Mouse (Mus musculus): ENCODE results near the gene Sgcd. TPM values are rescaled to one million over a fixed set of nuclear protein-coding genes. Genes with fewer than 3 reads are reported as not detected.

The Sgcd gene
- polyA plus RNA-seq, 1 experiment = 7.2 TPM

- no peak overlapping the region for H3K4me2 ChIP-seq (ENCODE audit: low read depth)
- no peaks in the 10 kb centered on the region for H3K79me2 ChIP-seq (ENCODE audit: control insufficient read depth, insufficient read depth)
- no peaks in the 10 kb centered on the region for H3K36me3 ChIP-seq (ENCODE audit: control insufficient read depth, insufficient read depth)
- no peaks in the 10 kb centered on the region for H3K27me3 ChIP-seq (ENCODE audit: control insufficient read depth, insufficient read depth, insufficient read length)
- no peak for TF ChIP-seq REST (IDR thresholded peaks at IDR 0.05; ENCODE audit: insufficient read depth, insufficient read length)
- TF ChIP-seq POLR2AphosphoS2 (IDR thresholded peaks at IDR 0.05; ENCODE audit: insufficient read length, low read depth) = no peak
- TF ChIP-seq TCF3 (IDR thresholded peaks at IDR 0.05; ENCODE audit: insufficient read length, low read depth) = no peak
- TF ChIP-seq POLR2A (IDR thresholded peaks at IDR 0.05; ENCODE audit: insufficient read length, low read depth) = no peak
- no peak for TF ChIP-seq SRF (IDR thresholded peaks at IDR 0.05; ENCODE audit: control insufficient read depth, insufficient read length, low read depth)
- TF ChIP-seq TCF12 (IDR thresholded peaks at IDR 0.05; ENCODE audit: insufficient read depth, poor library complexity, severe bottlenecking) = no peak
- TF ChIP-seq CEBPB (IDR thresholded peaks at IDR 0.05; ENCODE audit: insufficient read depth, poor library complexity, severe bottlenecking) = no peak
- no peak for TF ChIP-seq E2F4 (IDR thresholded peaks at IDR 0.05; ENCODE audit: insufficient read depth)
- TF ChIP-seq MAX (IDR thresholded peaks at IDR 0.05; ENCODE audit: low read depth) = no peak
- TF ChIP-seq MYOD1 (IDR thresholded peaks at IDR 0.05; ENCODE audit: control insufficient read depth in 1 of 3, insufficient read length in 2 of 3, low read depth in 2 of 3) = no peak
- H3K4me3 ChIP-seq = no peak overlapping the region
- no peak overlapping the region for H3ac ChIP-seq (ENCODE audit: control insufficient read depth, insufficient read length)
Measured at GRCm38 (mm10) chr11:47987251-47987892, 1.4 kb downstream of the Sgcd start.

GRCm38 (mm10) chr11:47982152-47982551 lies 6.6 kb downstream of the Sgcd start:
- no peak overlapping the region for H3K4me3 ChIP-seq
- H3K4me2 ChIP-seq (ENCODE audit: low read depth) = no peak overlapping the region
- no peak overlapping the region for H3ac ChIP-seq (ENCODE audit: control insufficient read depth, insufficient read length)
- H3K79me2 ChIP-seq (ENCODE audit: control insufficient read depth, insufficient read depth) = no peaks in the 10 kb centered on the region
- TF ChIP-seq MYOD1 (IDR thresholded peaks at IDR 0.05; ENCODE audit: control insufficient read depth in 1 of 3, insufficient read length in 2 of 3, low read depth in 2 of 3) = no peak
- TF ChIP-seq MYOG (IDR thresholded peaks at IDR 0.05; ENCODE audit: control insufficient read depth in 1 of 3, insufficient read depth in 1 of 3, insufficient read length in 2 of 3, low read depth in 2 of 3) = no peak
- TF ChIP-seq TCF12 (IDR thresholded peaks at IDR 0.05; ENCODE audit: insufficient read depth, poor library complexity, severe bottlenecking) = no peak
- no peak for TF ChIP-seq E2F4 (IDR thresholded peaks at IDR 0.05; ENCODE audit: insufficient read depth)
- no peak for TF ChIP-seq POLR2A (IDR thresholded peaks at IDR 0.05; ENCODE audit: insufficient read length, low read depth)
- TF ChIP-seq MAX (IDR thresholded peaks at IDR 0.05; ENCODE audit: low read depth) = no peak
- no peak for TF ChIP-seq TCF3 (IDR thresholded peaks at IDR 0.05; ENCODE audit: insufficient read length, low read depth)
- TF ChIP-seq POLR2AphosphoS2 (IDR thresholded peaks at IDR 0.05; ENCODE audit: insufficient read length, low read depth) = no peak
- TF ChIP-seq REST (IDR thresholded peaks at IDR 0.05; ENCODE audit: insufficient read depth, insufficient read length) = no peak
- TF ChIP-seq CEBPB (IDR thresholded peaks at IDR 0.05; ENCODE audit: insufficient read depth, poor library complexity, severe bottlenecking) = no peak
- TF ChIP-seq SRF (IDR thresholded peaks at IDR 0.05; ENCODE audit: control insufficient read depth, insufficient read length, low read depth) = no peak
- TF ChIP-seq USF1 (IDR thresholded peaks at IDR 0.05; ENCODE audit: low read depth) = no peak
- H3K27me3 ChIP-seq (ENCODE audit: control insufficient read depth, insufficient read depth, insufficient read length) = no peaks in the 10 kb centered on the region
- no peaks in the 10 kb centered on the region for H3K36me3 ChIP-seq (ENCODE audit: control insufficient read depth, insufficient read depth)

- H3K36me3 ChIP-seq (ENCODE audit: control insufficient read depth, insufficient read depth) = no peaks in the 10 kb centered on the region
- H3K27me3 ChIP-seq (ENCODE audit: control insufficient read depth, insufficient read depth, insufficient read length) = no peaks in the 10 kb centered on the region
- H3K79me2 ChIP-seq (ENCODE audit: control insufficient read depth, insufficient read depth) = no peaks in the 10 kb centered on the region
- TF ChIP-seq POLR2A (IDR thresholded peaks at IDR 0.05; ENCODE audit: insufficient read length, low read depth) (no peak), SRF (IDR thresholded peaks at IDR 0.05; ENCODE audit: control insufficient read depth, insufficient read length, low read depth) (no peak), REST (IDR thresholded peaks at IDR 0.05; ENCODE audit: insufficient read depth, insufficient read length) (no peak), TCF3 (IDR thresholded peaks at IDR 0.05; ENCODE audit: insufficient read length, low read depth) (no peak), MYOD1 (IDR thresholded peaks at IDR 0.05; ENCODE audit: control insufficient read depth in 1 of 3, insufficient read length in 2 of 3, low read depth in 2 of 3) (no peak), E2F4 (IDR thresholded peaks at IDR 0.05; ENCODE audit: insufficient read depth) (no peak), TCF12 (IDR thresholded peaks at IDR 0.05; ENCODE audit: insufficient read depth, poor library complexity, severe bottlenecking) (no peak), CEBPB (IDR thresholded peaks at IDR 0.05; ENCODE audit: insufficient read depth, poor library complexity, severe bottlenecking) (no peak), MAX (IDR thresholded peaks at IDR 0.05; ENCODE audit: low read depth) (no peak), MYOG (IDR thresholded peaks at IDR 0.05; ENCODE audit: control insufficient read depth in 1 of 3, insufficient read depth in 1 of 3, insufficient read length in 2 of 3, low read depth in 2 of 3) (no peak), USF1 (IDR thresholded peaks at IDR 0.05; ENCODE audit: low read depth) (no peak), POLR2AphosphoS2 (IDR thresholded peaks at IDR 0.05; ENCODE audit: insufficient read length, low read depth) (no peak)
- no peak overlapping the region for H3K4me3 ChIP-seq
- H3K4me2 ChIP-seq (ENCODE audit: low read depth) = no peak overlapping the region
- H3ac ChIP-seq (ENCODE audit: control insufficient read depth, insufficient read length) = no peak overlapping the region
Measured at GRCm38 (mm10) chr11:47981108-47981507, 7.7 kb downstream of the Sgcd start.

GRCm38 (mm10) chr11:47953291-47953690 lies 35.5 kb downstream of the Sgcd start:
- Histone ChIP-seq H3K4me3 (no peak overlapping the region), H3ac (ENCODE audit: control insufficient read depth, insufficient read length) (no peak overlapping the region), H3K79me2 (ENCODE audit: control insufficient read depth, insufficient read depth) (no peaks in the 10 kb centered on the region), H3K4me2 (ENCODE audit: low read depth) (no peak overlapping the region), H3K36me3 (ENCODE audit: control insufficient read depth, insufficient read depth) (no peaks in the 10 kb centered on the region), H3K27me3 (ENCODE audit: control insufficient read depth, insufficient read depth, insufficient read length) (no peaks in the 10 kb centered on the region)
- no peak for TF ChIP-seq REST (IDR thresholded peaks at IDR 0.05; ENCODE audit: insufficient read depth, insufficient read length)
- no peak for TF ChIP-seq E2F4 (IDR thresholded peaks at IDR 0.05; ENCODE audit: insufficient read depth)
- TF ChIP-seq MAX (IDR thresholded peaks at IDR 0.05; ENCODE audit: low read depth) = no peak
- TF ChIP-seq MYOG (IDR thresholded peaks at IDR 0.05; ENCODE audit: control insufficient read depth in 1 of 3, insufficient read depth in 1 of 3, insufficient read length in 2 of 3, low read depth in 2 of 3) = no peak
- TF ChIP-seq TCF3 (IDR thresholded peaks at IDR 0.05; ENCODE audit: insufficient read length, low read depth) = no peak
